Mouse (Mus musculus) gastrocnemius, postnatal 10 days (tissue): ENCODE measurements around the gene Cnpy3. TPM values are rescaled to one million over a fixed set of nuclear protein-coding genes. Genes with fewer than 3 reads are reported as not detected.
A peak's percentile ranks its signal among the peaks of the same experiment; 100 is the strongest.

Source experiments
- DNase-seq: peaks from one replicate; pipeline ENCODE4 v3.0.0; 2021; ENCODE audit warnings: mixed read lengths
- total RNA-seq, 2 experiments: library from RNA; stranded (reverse); gene quantifications; 2 replicates each; pipeline ENCODE4 v1.2.3; 2021

Gene Cnpy3
- total RNA-seq, 2 experiments from 2014 or later, result 18.8 to 20.5 TPM

DNA sequence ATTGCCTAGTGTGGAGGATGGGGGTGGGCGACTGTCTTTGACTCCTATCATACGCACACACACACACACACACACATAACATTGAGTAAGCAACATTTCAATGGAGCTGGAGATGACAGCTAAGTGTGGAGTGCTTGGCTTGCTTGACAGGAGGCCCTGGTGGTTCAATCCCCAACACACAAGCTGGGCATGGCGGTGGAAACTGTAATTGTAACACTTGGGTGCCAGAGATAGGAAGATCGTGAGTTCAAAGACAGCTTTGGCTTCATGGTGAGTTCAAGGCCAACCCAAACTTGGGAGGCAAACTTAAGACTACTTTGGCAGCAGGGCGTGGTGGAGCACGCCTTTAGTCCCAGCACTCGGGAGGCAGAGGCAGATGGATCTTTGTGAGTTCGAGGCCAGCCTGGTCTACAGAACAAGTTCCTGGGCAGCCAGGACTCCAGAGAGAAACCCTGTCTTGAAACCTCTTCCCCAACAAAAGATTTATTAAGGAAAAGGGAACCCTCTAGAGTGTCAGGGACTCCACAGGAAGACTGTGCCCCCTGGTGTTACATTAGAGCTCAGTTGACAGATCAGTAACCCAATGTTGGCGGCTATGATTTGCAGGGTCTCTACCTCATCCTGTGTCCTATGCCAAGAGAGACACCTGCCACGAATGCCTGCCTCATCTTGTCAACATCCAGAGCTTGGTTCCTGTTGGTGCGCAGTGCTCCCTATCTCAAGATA, 37.1 kb downstream of the Cnpy3 start:
- no peak for DNase-seq

DNA sequence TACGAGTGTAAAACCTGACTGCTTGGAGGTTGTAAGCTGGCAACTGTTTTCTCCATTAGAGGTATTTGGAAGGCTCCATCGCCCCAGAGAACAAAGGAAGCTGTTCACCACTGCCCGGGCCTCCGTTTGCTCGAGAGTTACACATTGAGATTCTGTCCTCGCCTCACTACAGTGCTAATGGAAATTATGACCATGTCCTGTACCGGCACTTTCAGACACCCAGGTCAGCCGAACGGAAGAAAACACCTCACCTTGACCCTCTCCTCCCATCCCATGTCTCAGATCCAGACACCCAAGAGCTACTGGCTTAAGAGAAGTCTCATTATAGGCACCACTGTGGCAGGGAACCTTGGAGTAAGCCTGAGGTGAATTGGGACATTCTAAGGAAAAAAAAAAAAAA, 38.2 kb downstream of the Cnpy3 start:
- DNase-seq, result no peak

DNA sequence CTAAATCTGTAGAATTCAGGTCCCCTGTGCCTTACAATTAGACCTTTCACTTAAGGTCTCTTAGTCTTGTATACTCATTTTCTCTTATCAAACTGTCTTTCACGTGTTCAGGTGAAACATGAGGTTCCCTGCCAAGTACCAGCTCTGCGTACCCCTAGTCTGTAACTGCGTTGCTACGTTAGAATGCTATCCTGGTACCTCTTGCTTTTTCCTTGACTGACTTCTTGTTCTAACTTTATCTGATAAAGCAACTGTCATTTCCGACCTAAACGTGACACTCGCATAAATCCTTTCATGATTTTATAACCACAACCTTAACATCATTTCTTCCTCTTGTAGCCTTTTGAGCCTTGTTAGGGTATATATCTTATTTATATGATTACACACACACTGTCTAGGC, 39.6 kb downstream of the Cnpy3 start:
- DNase-seq, result no peak

DNA sequence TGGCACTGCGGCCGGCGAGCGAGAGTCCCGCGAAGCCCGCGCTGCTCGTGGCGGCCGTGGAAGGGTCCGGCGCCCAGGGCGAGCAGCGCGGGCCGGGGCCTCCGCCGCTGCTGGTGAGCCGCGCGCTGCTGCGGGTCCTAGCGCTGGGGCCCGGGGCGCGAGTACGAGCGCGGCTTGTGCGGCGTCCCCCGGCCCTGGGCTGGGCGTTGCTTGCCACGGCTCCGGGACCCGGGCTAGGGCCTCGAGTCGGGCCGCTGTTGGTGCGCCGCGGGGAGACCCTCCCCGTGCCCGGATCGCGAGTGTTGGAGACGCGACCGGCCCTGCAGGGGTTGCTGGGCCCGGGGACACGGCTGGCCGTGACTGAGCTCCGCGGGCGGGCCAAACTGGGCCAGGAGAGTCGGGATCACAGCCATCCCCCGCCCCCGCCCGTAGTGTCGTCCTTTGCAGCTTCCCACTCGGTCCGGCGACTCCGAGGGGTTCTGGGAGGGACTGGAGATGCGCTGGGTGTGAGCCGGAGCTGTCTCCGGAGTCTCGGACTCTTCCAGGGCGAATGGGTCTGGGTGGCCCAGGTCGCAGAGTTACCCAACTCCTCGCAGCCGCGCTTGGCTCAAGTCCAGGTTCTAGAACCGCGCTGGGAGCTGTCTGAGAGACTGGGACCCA, 40.3 kb downstream of the Cnpy3 start:
- DNase-seq, result peak; percentile 73

DNA sequence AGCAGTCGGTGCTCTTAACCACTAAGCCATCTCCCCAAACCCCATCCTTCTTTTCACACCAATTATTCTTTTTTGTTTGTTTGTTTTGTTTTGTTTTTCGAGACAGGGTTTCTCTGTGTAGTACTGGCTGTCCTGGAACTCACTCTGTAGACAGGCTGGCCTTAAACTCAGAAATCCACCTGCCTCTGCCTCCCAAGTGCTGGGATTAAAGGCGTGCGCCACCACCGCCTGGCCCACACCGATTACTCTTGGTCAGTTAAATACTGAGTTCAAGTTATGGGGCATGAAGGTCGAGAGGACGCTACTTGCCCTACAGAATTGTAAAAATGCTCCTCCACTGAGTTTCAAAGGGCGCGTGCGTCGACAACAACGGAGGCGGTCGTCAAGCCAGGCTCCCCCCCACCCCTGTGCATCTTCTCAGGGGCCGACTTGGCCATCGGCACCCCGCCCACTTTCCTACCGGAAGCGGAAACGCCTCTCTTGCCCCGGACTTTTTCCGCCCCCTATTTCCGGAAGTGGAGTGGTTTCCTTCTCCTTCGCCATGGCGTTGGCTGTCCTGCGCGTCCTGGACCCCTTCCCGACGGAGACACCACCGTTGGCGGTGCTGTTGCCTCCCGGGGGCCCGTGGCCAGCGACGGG, 40.9 kb downstream of the Cnpy3 start, which contains the start of gene Pex6:
Gene Pex6 (plus strand): TSS at position 505 of the 639 bp plus-strand sequence.
- peak; percentile 96 for DNase-seq

DNA sequence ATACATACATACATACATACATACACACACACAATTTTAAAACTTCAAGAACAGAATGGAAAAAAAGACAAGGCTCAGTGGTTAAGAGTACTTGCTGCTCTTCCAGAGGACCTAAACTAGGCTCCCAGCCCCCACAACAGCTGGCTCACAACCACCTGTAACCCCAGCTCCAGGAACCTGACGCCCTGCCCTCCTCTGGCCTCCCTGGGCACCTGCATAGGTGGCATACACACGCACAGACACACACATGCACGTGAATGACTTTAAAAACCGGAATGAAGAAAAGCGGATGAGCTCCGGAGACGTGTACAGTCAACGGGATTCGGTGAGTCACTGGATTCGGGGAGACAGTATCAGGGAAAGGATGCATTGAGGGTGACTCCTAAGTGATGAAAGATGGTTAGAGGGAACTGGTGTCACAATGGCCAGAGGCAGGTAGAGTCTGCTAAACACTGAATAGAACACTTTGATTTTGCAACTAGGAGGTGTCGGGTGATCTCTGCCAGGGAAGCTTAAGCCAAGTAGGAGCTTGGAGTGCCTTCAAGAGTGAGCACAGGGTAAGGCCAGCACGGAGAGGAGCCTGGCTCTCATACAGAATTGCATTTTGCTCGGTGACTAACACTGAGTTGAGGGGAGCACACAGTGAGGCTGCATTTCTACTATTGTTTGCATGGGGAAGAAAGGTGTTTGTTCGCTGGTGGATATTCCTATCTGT, 45.5 kb downstream of the Cnpy3 start:
- DNase-seq, result no peak

DNA sequence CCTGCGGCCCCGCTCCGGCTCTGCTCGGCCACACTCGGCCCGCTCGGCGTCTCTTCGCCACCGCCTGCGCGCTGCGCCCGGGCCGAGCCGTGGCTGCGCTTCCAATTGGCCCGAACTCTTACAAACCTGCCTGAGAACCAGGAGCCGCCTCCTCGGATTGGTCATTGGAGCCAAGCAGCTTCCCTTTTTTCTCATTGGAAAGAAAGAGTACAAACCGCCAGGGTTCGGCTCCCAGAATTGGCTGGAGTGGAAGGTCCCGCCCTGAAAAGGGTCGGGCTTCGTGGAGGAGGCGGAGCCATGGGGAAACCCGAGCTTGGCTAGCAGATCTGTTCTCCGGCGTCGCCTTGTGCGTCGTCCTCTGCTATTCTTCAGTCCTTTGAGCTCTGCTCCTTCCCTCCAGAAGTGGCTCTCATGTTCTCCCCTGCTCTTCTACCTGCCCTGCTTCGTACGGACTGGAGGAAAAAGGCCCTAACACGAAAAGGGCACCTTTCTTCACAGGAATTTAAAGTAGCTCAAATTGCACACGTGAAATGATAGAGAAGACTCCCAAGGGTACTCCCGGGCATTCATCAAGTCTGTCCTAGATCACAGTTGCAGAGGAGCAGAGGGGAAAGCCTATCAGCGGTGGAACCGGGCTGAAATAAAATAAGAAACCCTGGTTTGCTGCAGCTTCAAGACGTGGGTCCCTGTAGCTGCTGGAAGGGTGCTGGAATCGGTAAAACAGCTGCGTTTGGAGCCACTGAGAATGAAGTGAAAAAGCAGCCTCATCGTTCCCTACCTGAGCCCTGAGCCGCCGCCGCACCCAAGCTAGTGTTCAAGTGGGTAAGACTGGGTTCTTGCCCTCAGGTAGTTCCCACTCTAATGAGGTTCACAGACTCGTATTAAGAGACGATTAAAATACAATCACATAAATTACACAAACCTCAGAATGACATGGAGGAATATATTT, 46.9 kb downstream of the Cnpy3 start, which contains the start of gene Ppp2r5d:
Gene Ppp2r5d (minus strand): TSS at position 225 of the 949 bp plus-strand sequence.
- peak; percentile 92 for DNase-seq

DNA sequence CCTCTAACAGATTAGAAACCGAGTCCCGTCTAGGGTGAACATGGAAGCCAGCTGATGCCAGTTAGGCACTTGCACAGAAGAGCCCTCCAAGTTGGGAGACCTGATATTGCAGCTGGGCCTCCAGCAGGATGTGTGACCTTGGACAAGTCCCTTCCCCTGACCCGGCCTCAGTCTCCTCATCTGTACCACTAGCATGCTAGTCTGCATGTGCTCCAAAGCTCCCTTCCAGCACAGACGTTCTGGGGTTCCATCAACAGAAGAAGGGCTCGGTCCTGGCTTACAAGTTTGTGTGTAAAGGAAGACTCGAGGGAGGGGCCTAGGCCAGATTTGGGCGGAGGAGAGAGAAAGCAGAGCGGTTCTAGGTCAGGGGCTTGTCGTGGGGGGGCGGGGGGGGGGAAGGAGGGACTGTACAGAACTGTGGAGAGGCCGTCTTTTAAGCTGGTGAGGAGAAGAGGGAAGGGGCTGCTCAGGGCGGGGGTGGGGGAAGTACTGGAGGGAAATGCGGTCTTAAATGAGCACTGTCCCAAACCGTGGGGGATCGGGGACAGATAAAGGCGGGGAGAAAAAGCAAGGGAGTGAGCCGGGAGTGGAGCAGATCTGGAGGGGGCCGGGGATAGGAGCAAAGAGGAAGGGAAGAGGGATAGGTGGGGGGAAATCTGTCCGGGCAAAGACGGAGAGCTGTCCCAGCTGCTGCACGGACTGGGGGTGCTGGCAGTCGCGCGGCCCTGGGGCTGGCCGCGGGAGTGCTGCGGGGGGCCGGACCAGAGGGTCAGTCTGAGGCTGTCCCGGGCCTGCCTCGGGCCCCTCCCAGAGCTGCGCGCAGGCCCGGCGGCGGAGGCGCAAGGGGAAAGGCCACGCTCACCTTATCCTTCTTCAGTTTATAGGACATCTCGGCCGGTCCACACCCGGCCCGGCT, 47.8 kb downstream of the Cnpy3 start:
- DNase-seq, result no peak

DNA sequence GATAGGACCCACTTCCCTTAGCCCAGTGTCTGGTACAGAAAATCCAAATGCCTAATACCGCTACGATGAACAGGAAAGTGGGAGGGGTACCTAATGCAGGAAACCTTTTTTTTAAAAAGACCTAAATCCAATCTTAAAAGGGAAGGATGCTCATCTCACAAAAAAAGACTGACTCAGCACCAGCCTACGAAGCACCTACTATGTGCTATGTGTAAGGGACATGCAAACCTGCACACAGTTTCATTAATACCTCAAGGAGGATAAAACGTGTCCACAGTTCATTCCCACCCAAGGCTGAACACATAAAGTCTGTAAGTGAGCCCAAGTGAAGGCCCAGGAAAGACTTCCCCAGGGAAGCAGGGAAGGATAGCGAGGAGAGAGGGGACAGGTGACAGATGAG, 49.5 kb downstream of the Cnpy3 start:
- DNase-seq, result no peak

DNA sequence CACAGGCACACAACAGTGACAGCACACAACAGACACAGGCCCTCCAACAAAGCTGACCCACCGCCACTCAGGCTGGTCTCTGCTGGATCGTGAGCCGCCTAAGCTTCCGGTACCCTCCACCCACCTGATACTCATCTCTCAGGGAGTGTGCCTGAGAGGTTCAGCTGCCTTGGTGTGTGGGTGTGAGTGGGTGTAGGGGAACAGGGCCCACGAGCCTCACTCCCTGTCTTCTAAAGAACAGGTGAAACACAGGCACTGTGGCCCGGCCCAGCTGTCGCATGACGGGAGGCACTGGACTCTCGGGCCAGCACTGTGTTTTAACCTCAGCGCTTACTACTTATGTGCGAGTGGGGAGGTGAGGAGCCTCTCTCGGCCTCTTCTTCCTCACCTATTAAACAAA, 49.9 kb downstream of the Cnpy3 start:
- no peak for DNase-seq

DNA sequence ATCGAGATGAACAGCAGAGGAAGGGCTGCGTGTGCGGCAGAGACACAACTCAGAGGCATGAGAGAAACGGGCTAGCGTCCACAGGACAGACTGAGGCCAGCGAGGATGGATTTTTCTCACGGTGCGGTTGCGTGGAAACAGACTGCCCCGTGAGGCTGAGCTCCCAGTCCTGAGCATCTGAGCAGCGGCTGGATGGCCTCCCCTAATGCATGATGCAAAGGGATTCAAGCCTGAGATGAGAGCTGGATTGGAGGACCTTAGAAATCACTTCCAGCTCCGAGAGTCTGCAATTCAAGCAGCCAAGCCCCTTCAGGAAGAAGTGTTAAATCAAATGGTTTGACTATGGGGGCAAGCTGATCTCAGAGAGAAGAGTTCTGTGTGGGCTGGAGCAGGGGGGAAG, 50.5 kb downstream of the Cnpy3 start:
- DNase-seq, result no peak

DNA sequence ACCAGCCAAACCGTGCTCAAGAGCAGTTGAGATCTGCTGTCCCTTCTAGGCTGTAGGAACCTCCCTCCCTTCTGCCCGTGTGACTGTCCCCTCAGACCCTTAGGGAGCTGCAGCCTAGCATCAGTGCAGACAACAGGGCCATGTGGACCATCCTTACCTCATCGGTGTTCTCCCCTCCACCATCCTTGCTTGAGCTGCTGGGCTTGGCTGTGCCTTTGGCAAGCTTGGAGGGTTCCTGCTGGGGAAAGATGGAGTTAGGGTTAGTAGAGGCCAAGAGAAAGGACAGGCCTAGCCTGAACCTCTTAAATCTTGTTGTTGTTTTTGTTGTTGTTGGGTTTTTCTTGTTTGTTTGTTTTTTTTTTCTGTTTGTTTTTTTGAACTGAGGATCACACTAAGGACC, 52.1 kb downstream of the Cnpy3 start:
- no peak for DNase-seq

DNA sequence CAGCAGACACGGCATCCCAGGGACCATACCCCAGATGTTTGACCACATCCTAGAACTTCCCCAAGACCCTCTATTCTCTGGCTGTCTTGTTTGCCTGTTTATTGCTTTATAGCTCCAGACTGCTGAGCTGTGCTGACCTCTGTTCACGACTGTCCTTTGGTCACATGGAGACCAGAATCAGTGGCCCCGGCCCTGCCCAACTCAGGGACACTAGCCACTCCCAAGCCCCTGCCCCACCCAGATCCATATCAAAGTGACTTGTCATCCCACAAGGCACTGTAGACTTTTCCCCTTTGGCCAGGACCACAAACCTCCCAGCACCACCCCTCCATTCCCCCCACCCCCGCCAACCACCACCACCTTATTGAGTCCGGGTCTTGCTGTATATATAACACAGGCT, 52.8 kb downstream of the Cnpy3 start:
- DNase-seq, result no peak

DNA sequence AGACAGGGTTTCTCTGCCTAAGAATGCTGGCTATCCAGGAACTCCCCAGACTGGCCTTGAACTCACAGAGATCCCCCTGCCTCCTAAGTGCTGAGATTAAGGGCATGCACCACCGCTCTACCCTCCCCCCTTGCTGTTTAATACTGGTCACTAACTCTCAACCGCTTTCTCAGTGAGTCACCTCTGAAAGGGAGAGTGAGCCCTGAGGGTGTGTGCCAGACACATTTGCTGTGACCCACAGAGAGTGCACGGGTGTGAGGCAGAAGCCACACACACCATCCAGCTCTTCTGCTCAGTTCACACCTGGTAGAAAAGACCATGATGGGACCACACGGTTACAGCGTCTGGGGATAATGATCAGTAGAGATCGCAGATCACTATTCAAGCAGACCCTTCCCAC, 53.5 kb downstream of the Cnpy3 start:
- DNase-seq, result no peak

DNA sequence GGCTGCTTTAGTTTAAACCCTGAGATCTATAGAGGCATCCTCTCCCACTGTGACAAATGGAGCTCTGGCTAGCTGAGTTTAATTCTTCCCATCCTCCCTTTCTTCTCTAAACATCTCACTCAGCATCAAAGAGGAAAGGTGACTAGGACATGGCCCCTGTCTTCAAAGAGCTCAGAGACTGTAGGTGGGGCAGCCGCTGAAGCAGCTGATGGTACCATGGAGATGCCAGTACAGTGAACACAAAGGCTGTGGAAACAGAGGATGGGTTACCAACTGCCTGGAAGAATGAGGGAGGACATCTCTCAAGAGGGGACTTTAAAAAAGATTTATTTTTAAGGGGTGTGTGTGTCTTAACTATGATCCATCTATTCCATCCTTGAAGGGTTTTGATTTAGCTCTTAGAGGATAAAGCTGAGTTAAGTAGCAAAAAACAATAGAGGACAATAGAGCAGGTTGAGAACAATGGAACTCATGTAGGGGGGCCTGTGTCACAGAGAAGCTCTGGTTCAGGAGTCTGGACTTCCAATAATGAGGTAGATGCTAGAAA, 57.4 kb downstream of the Cnpy3 start:
- DNase-seq, result no peak

DNA sequence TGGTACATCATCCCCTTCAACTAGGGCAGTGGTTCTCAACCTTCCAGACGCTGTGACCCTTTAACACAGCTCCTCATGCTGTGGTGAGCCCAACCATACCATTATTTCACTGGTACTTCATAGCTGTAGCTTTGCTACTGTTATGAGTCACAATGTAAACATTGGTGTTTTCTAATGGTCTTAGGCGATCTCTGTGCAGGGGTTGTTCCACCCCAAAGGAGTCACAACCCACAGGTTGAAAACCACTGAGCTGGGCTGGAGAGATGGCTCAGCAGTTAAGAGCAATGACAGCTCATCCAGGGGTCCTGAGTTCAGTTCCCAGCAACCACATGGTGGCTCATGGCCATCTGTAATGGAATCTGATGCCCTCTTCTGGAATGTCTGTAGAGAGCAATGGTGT, 60.6 kb downstream of the Cnpy3 start:
- DNase-seq, result no peak

DNA sequence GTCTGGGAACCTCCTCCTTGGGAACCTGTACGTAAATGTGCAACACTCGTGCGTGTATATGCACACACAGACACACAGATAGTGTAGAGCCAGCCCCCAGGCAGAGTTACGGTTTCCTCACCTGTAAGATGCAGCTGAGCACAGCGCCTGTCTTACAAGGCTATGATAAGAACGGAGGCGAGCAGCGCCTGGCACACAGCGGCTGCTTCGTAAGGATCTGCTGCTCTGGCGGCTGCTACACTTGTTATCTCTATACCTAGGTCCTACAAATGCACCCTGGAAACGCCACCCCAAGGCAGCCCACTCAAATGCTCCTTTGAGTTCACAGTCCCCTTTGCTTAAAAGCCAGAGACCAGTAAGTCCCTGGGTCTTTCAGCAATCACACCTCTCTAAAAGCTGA, 61.3 kb downstream of the Cnpy3 start:
- DNase-seq, result no peak

DNA sequence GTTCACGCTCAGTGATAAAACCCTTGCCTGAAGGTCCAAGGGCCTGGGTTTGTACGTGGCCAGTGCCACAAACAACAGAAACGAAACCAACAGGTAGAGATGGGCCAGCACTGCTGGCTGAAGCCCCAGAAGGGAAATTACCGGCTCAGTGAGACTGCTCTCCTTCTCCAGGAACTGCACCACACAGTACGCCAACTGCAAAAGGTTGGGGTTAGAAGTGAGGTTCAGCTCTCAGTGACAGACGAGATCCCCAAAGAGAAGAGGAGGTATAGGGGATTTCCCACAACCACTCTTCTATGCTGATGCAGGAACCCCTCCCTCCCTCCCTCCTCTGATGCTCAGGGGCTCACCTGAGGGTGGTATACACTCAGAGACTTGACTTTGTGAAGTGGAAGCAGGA, 66.1 kb downstream of the Cnpy3 start:
- DNase-seq, result no peak
